ENCODE assay signal across 22 mouse cellular contexts in the genomic region with DNA sequence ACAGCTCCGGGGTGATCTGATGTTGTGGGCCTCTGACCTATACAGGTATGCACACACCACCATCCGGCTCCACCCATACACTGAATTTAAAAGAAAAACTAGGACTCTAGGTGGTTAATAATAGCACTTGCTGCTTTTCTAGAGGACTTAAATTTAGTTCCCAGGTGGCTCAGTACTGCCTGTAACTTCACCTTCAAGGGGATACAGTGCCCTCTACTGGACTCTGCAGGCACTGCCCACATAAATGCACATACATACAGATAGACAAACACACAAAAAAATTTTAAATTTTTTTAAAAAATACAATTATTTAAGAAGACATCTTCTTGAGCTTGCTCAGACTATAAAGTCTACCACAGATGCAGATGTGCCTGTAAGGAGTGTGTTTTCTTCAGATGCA.
"Had no signal": no experiment of that assay in that cellular context is flagged by ENCODE, and none has a peak within 500 bp of the region (broad histone marks: within the 10 kb centered on the region; RNA-seq: fewer than 3 reads in every experiment).

No protein-coding gene starts in this region.

- H3K27me3 ChIP-seq: heart, embryonic 13.5 days; heart, embryonic 15.5 days; hindbrain, embryonic 13.5 days; hindbrain, embryonic 15.5 days; limb, embryonic 12.5 days; liver, embryonic 13.5 days; liver, embryonic 15.5 days had no signal

- H3K4me3 ChIP-seq: heart, embryonic 13.5 days; heart, embryonic 15.5 days; hindbrain, embryonic 13.5 days; hindbrain, embryonic 15.5 days; left cerebral cortex, adult 2 months; limb, embryonic 10.5 days; limb, embryonic 12.5 days; liver, embryonic 13.5 days; liver, embryonic 15.5 days had no signal

- H3K36me3 ChIP-seq: heart, embryonic 13.5 days; heart, embryonic 15.5 days; hindbrain, embryonic 13.5 days; hindbrain, embryonic 15.5 days; limb, embryonic 10.5 days; limb, embryonic 12.5 days; liver, embryonic 13.5 days; liver, embryonic 15.5 days had no signal

- DNase-seq: gastrocnemius, postnatal 14 days; gastrocnemius, postnatal 36 days; heart, adult 18-20 months; heart, postnatal 14 days; heart, postnatal 36 days; kidney, adult 11 months; kidney, adult 2 months; kidney, postnatal 10 days; kidney, postnatal 25 days; kidney, postnatal 4 days; layer of hippocampus, adult 9-11 months; liver; liver, embryonic 13.5 days had no signal

- H3K9me3 ChIP-seq: heart, embryonic 15.5 days; hindbrain, embryonic 13.5 days; hindbrain, embryonic 15.5 days; limb, embryonic 10.5 days had no signal

- H3K27ac ChIP-seq: heart, embryonic 13.5 days; heart, embryonic 15.5 days; hindbrain, embryonic 13.5 days; hindbrain, embryonic 15.5 days; hindbrain, postnatal 0 days; left cerebral cortex, adult 2 months; limb, embryonic 10.5 days; limb, embryonic 12.5 days; liver, embryonic 13.5 days; liver, embryonic 15.5 days had no signal

- H3K4me1 ChIP-seq: hindbrain, embryonic 13.5 days; hindbrain, embryonic 15.5 days; limb, embryonic 10.5 days; limb, embryonic 12.5 days; liver, embryonic 13.5 days; liver, embryonic 15.5 days had no signal

- H3K9ac ChIP-seq: heart, embryonic 13.5 days; heart, embryonic 15.5 days; hindbrain, embryonic 13.5 days; hindbrain, embryonic 15.5 days; limb, embryonic 12.5 days; liver, embryonic 13.5 days; liver, embryonic 15.5 days had no signal
